Mouse (Mus musculus): ENCODE data around the gene Ccdc57.

- TF ChIP-seq CTCF (IDR thresholded peaks at IDR 0.05; ENCODE audit: control insufficient read depth, insufficient read depth, insufficient replicate concordance, low read depth, low read length) = no peak
- no peak for TF ChIP-seq POLR2A (IDR thresholded peaks at IDR 0.05; ENCODE audit: control insufficient read depth, low read depth, low read length)
These were observed 140.0 kb downstream of the Ccdc57 start for GRCm38 (mm10) chr11:120792652-120793051.
